In the genomic region with DNA sequence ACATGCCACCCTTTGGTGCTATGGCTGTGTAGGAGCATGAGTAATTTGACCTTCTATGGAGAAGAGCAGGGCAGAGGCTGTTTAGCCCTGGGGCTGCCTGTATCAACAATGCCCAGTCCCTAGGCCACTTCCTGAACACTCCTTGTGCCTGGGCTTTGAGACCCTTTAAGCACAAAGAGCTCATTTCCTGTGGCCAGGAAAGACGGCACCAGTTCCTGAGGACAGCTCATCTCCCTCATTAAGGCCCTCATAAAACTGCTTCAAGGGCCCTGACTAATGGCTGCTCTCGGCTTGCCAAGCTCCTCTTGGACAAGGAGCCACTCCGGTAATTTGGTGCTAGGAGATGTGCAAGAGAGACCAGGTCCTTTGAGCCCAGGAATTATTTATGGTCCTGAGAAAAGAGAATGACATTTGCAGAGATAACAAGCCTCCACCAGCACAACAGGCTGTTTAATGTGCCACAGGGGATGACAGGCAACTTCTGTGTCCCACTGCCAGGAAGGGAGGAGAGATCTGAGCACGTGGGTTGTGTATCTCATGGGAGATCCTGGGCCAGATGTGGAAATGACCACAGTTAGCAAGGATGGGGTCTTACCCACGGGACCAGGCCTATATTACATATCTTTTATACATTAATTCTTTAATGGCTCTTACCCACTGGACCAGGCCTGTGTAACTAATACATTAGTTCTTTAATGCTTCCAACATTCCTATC, we compare ENCODE assay signal across 10 mouse cellular contexts. TPM values are rescaled to one million over a fixed set of nuclear protein-coding genes. Genes with fewer than 3 reads are reported as not detected.
A peak's percentile ranks its signal among the peaks of the same experiment; 100 is the strongest.
DNase-seq lines count a peak whose midpoint lies in the region; ATAC-seq and TF ChIP-seq lines count a peak whose summit lies in the region.
"Had no signal": no experiment of that assay in that cellular context is flagged by ENCODE, and none has a peak within 500 bp of the region (broad histone marks: within the 10 kb centered on the region; RNA-seq: fewer than 3 reads in every experiment).

No protein-coding gene starts in this region.

- peaks cover 22% of the 10 kb centered on the region for H3K4me1 ChIP-seq in heart, embryonic 12.5 days (replicated peaks)
- peaks cover 18% of the 10 kb centered on the region; the same call in 1 of the 2 replicates for H3K4me1 ChIP-seq in stomach, embryonic 14.5 days (ENCODE audit: control insufficient read depth, insufficient read depth, low read length)
- H3K4me1 ChIP-seq in stomach, postnatal 0 days (replicated peaks; ENCODE audit: control insufficient read depth, insufficient read depth) = peaks cover 3% of the 10 kb centered on the region; the same call in 1 of the 2 replicates
- peaks cover 43% of the 10 kb centered on the region for H3K4me1 ChIP-seq in liver, embryonic 13.5 days (replicated peaks)
- peaks cover 19% of the 10 kb centered on the region for H3K4me1 ChIP-seq in stomach, embryonic 16.5 days (ENCODE audit: control insufficient read depth, insufficient read depth, low read length)

- ATAC-seq in heart, embryonic 12.5 days (ENCODE audit: insufficient number of reproducible peaks, low FRiP score) = no peak
- ATAC-seq in stomach, embryonic 14.5 days (ENCODE audit: insufficient number of reproducible peaks, insufficient read depth, low FRiP score, low read depth) = no peak
- ATAC-seq in stomach, postnatal 0 days (ENCODE audit: low FRiP score, low TSS enrichment) = no peak
- ATAC-seq in liver, embryonic 13.5 days (ENCODE audit: low read depth) = no peak
- ATAC-seq in stomach, embryonic 16.5 days (ENCODE audit: insufficient read depth, low FRiP score) = no peak

- no peak overlapping the region for H3K4me2 ChIP-seq in heart, embryonic 12.5 days
- H3K4me2 ChIP-seq in stomach, embryonic 14.5 days (replicated peaks; ENCODE audit: low read depth, low read length) = no peak overlapping the region
- no peak overlapping the region for H3K4me2 ChIP-seq in stomach, postnatal 0 days (replicated peaks; ENCODE audit: low read depth)
- H3K4me2 ChIP-seq in liver, embryonic 13.5 days = no peak overlapping the region
- no peak overlapping the region for H3K4me2 ChIP-seq in stomach, embryonic 16.5 days (ENCODE audit: low read depth, low read length)

- peak overlapping the region; percentile 4; the same call in 1 of the 2 replicates for H3K27ac ChIP-seq in heart, embryonic 12.5 days (ENCODE audit: poor library complexity, severe bottlenecking)
- peak overlapping the region; percentile 29; the same call in 1 of the 2 replicates for H3K27ac ChIP-seq in stomach, embryonic 14.5 days (ENCODE audit: low read length)
- H3K27ac ChIP-seq in stomach, postnatal 0 days (replicated peaks) = no peak overlapping the region
- peak overlapping the region; percentile 50 for H3K27ac ChIP-seq in liver, embryonic 13.5 days
- peak overlapping the region; percentile 46; the same call in 1 of the 2 replicates for H3K27ac ChIP-seq in stomach, embryonic 16.5 days (ENCODE audit: low read length)

- H3K9ac ChIP-seq in heart, embryonic 12.5 days = no peak overlapping the region
- no peak overlapping the region for H3K9ac ChIP-seq in stomach, embryonic 14.5 days (replicated peaks; ENCODE audit: low read depth, low read length)
- H3K9ac ChIP-seq in stomach, postnatal 0 days (ENCODE audit: low read length) = no peak overlapping the region
- no peak overlapping the region for H3K9ac ChIP-seq in liver, embryonic 13.5 days
- no peak overlapping the region for H3K9ac ChIP-seq in stomach, embryonic 16.5 days (ENCODE audit: low read length)

- no peak overlapping the region for H3K4me3 ChIP-seq in heart, embryonic 12.5 days
- no peak overlapping the region for H3K4me3 ChIP-seq in stomach, embryonic 14.5 days (ENCODE audit: low read depth, low read length)
- H3K4me3 ChIP-seq in stomach, postnatal 0 days (ENCODE audit: low read depth, low read length) = no peak overlapping the region
- H3K4me3 ChIP-seq in liver, embryonic 13.5 days (replicated peaks) = no peak overlapping the region
- H3K4me3 ChIP-seq in stomach, embryonic 16.5 days (replicated peaks; ENCODE audit: low read length) = no peak overlapping the region

- WGBS in heart, embryonic 12.5 days = 25% methylated on average over 5 of the region's 5 CpGs
- 45% methylated on average over 5 of the region's 5 CpGs for WGBS in stomach, embryonic 14.5 days
- WGBS in stomach, postnatal 0 days = 55% methylated on average over 5 of the region's 5 CpGs
- WGBS in liver, embryonic 13.5 days (ENCODE audit: insufficient replicate concordance) = 29% methylated on average over 5 of the region's 5 CpGs
- 50% methylated on average over 5 of the region's 5 CpGs for WGBS in stomach, embryonic 16.5 days

- no peak for TF ChIP-seq CTCF in stomach, postnatal 0 days (IDR thresholded peaks at IDR 0.05; ENCODE audit: low read depth)

- no peak for TF ChIP-seq EP300 in stomach, postnatal 0 days (optimal IDR thresholded peaks at IDR 0.05)

- no peaks in the 10 kb centered on the region for H3K36me3 ChIP-seq in heart, embryonic 12.5 days
- H3K36me3 ChIP-seq in stomach, embryonic 14.5 days (ENCODE audit: control insufficient read depth, insufficient read depth, low read length) = no peaks in the 10 kb centered on the region
- H3K36me3 ChIP-seq in stomach, postnatal 0 days (ENCODE audit: control insufficient read depth, insufficient read depth, low read length) = no peaks in the 10 kb centered on the region
- no peaks in the 10 kb centered on the region for H3K36me3 ChIP-seq in liver, embryonic 13.5 days
- no peaks in the 10 kb centered on the region for H3K36me3 ChIP-seq in stomach, embryonic 16.5 days (ENCODE audit: control insufficient read depth, insufficient read depth, low read length)

- no peaks in the 10 kb centered on the region for H3K9me3 ChIP-seq in heart, embryonic 12.5 days (replicated peaks)
- no peaks in the 10 kb centered on the region for H3K9me3 ChIP-seq in stomach, embryonic 14.5 days (ENCODE audit: control insufficient read depth, low read depth, low read length)
- H3K9me3 ChIP-seq in stomach, postnatal 0 days (ENCODE audit: control insufficient read depth, low read length) = no peaks in the 10 kb centered on the region
- H3K9me3 ChIP-seq in liver, embryonic 13.5 days (replicated peaks) = no peaks in the 10 kb centered on the region
- H3K9me3 ChIP-seq in stomach, embryonic 16.5 days (replicated peaks; ENCODE audit: control insufficient read depth, low read length) = no peaks in the 10 kb centered on the region

- peaks cover 15% of the 10 kb centered on the region for H3K27me3 ChIP-seq in heart, embryonic 12.5 days (replicated peaks)
- H3K27me3 ChIP-seq in stomach, embryonic 14.5 days (ENCODE audit: control insufficient read depth, insufficient read depth, low read length) = no peaks in the 10 kb centered on the region
- no peaks in the 10 kb centered on the region for H3K27me3 ChIP-seq in stomach, postnatal 0 days (ENCODE audit: control insufficient read depth, insufficient read depth, low read length)
- H3K27me3 ChIP-seq in liver, embryonic 13.5 days = peaks cover 5% of the 10 kb centered on the region
- H3K27me3 ChIP-seq in stomach, embryonic 16.5 days (ENCODE audit: control insufficient read depth, insufficient read depth, low read length) = no peaks in the 10 kb centered on the region

- intact Hi-C loops in heart, postnatal 36 days (cut with DNase I) = no loop called here

- DNase-seq in heart, postnatal 36 days = no peak
- no peak for DNase-seq in stomach, postnatal 0 days (ENCODE audit: low spot score)
- DNase-seq in liver, embryonic 13.5 days = no peak
- DNase-seq in testis, postnatal 14 days (ENCODE audit: low spot score) = no peak
- DNase-seq in B cell, adult 2 months = no peak
- DNase-seq: thymus, adult 2 months had no signal

RNA-seq across cellular contexts. Expression of gene Phc2, which starts 1.8 kb away (rescaled TPM):
- polyA plus RNA-seq in heart, embryonic 12.5 days (2016; fragmentation: Nextera tagmentation; extraction: Ambion mirVana) = 53.3 and 58.5 TPM in 2 replicates
- 10 to 100 TPM; 32.2 to 45.7 TPM for total RNA-seq in heart, postnatal 36 days (2021)
- polyA plus RNA-seq in stomach, embryonic 14.5 days (2014; fragmentation: Nextera tagmentation; extraction: Ambion mirVana) = 20.3 and 22.9 TPM in 2 replicates
- polyA plus RNA-seq in stomach, postnatal 0 days (2015; fragmentation: Nextera tagmentation; extraction: Ambion mirVana) = 27.1 and 31.1 TPM in 2 replicates
- 9.9 and 12.9 TPM in 2 replicates for polyA plus RNA-seq in liver, embryonic 13.5 days (2015; fragmentation: Nextera tagmentation; extraction: Ambion mirVana)
- 12.7 TPM in 2 replicates for polyA plus RNA-seq in stomach, embryonic 16.5 days (2015; fragmentation: Nextera tagmentation; extraction: Ambion mirVana)

RNA-seq across cellular contexts. Expression of gene Tlr12, which starts 34.3 kb away (rescaled TPM):
- polyA plus RNA-seq in heart, embryonic 12.5 days (2016; fragmentation: Nextera tagmentation; extraction: Ambion mirVana) = 0.22 and 0.46 TPM in 2 replicates
- total RNA-seq in heart, postnatal 36 days (2021) = under 1 TPM; 0.11 to 0.56 TPM
- polyA plus RNA-seq in stomach, embryonic 14.5 days (2014; fragmentation: Nextera tagmentation; extraction: Ambion mirVana) = 0.35 and 0.39 TPM in 2 replicates
- 0.56 and 0.57 TPM in 2 replicates for polyA plus RNA-seq in stomach, postnatal 0 days (2015; fragmentation: Nextera tagmentation; extraction: Ambion mirVana)
- polyA plus RNA-seq in liver, embryonic 13.5 days (2015; fragmentation: Nextera tagmentation; extraction: Ambion mirVana) = 0.92 and 1.2 TPM in 2 replicates
- polyA plus RNA-seq in stomach, embryonic 16.5 days (2015; fragmentation: Nextera tagmentation; extraction: Ambion mirVana) = 1.6 and 1.9 TPM in 2 replicates
- total RNA-seq: ES-E14 had no signal

RNA-seq across cellular contexts. Expression of gene Zscan20, which starts 42.8 kb away (rescaled TPM):
- 4.7 TPM in 2 replicates for polyA plus RNA-seq in heart, embryonic 12.5 days (2016; fragmentation: Nextera tagmentation; extraction: Ambion mirVana)
- 1 to 10 TPM; 4.0 to 5.6 TPM for total RNA-seq in heart, postnatal 36 days (2021)
- 3.1 and 3.9 TPM in 2 replicates for polyA plus RNA-seq in stomach, embryonic 14.5 days (2014; fragmentation: Nextera tagmentation; extraction: Ambion mirVana)
- polyA plus RNA-seq in stomach, postnatal 0 days (2015; fragmentation: Nextera tagmentation; extraction: Ambion mirVana) = 0.98 and 1.2 TPM in 2 replicates
- 0.91 and 1.00 TPM in 2 replicates for polyA plus RNA-seq in liver, embryonic 13.5 days (2015; fragmentation: Nextera tagmentation; extraction: Ambion mirVana)
- polyA plus RNA-seq in stomach, embryonic 16.5 days (2015; fragmentation: Nextera tagmentation; extraction: Ambion mirVana) = 3.3 and 3.7 TPM in 2 replicates
